Mouse (Mus musculus): ENCODE data around the gene Mtss1l.

DNA sequence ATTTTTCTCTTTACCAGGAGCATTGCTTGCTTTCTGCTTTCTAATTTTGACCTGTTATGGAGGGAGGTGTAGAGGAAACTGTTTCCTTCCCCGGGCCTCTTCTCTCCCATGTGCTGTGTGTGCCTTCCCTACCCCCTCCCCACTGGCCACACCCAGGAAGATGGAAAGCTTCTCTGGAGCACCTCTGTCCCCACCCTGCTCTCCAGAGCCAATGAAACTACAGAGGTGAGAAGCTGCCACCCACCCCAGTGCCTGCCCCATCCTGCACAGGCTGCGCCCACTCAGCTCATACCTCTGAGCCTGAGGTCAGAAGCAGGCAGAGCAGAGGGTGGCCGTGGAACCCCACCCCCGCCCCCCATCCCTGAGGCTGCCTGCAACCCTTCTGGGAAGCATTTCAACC is 33.4 kb downstream of the Mtss1l start:
- TF ChIP-seq CTCF (conservative IDR thresholded peaks at IDR 0.05 in 1 of 2, IDR thresholded peaks at IDR 0.05 in 1 of 2; ENCODE audit: low read depth in 2 of 2, low read length in 2 of 2) (no peak), USF2 (conservative IDR thresholded peaks at IDR 0.05; ENCODE audit: low read depth, low read length) (no peak), HCFC1 (IDR thresholded peaks at IDR 0.05; ENCODE audit: low read depth, low read length) (no peak), POLR2A (IDR thresholded peaks at IDR 0.05; ENCODE audit: low read depth, low read length) (no peak), MAX (IDR thresholded peaks at IDR 0.05; ENCODE audit: low read length) (no peak), USF1 (IDR thresholded peaks at IDR 0.05; ENCODE audit: low read depth, low read length) (no peak), POLR2AphosphoS2 (IDR thresholded peaks at IDR 0.05; ENCODE audit: low read depth, low read length) (no peak), NRF1 (IDR thresholded peaks at IDR 0.05; ENCODE audit: low read depth, low read length) (no peak)

Data from CH12.LX (cell line).